Mouse (Mus musculus) heart, postnatal 36 days (tissue): Measurements from ENCODE around the gene Chtop. TPM values are rescaled to one million over a fixed set of nuclear protein-coding genes. Genes with fewer than 3 reads are reported as not detected.
A peak's percentile ranks its signal among the peaks of the same experiment; 100 is the strongest.

Experiments used
- DNase-seq, 2 experiments: peaks; one replicate each; pipeline ENCODE4 v3.0.0; 2021 to 2022
- intact Hi-C: fragments of 180-260 bp; cut with DNase I; formaldehyde crosslinking; loops from one replicate; pipeline ENCODE4 v1.15.1; 2025
- total RNA-seq, 2 experiments: library from RNA; stranded (reverse); gene quantifications; 2 replicates each; pipeline ENCODE4 v1.2.3; 2021

Gene Chtop
- total RNA-seq, result 100 to 1,000 TPM in 1 of 2 experiments, 10 to 100 TPM in 1; 92.7 to 106 TPM

GRCm38 (mm10) chr3:90508950-90509746 lies at the start of gene Chtop:
Chtop (minus strand) TSS chr3:90509498.
- intact Hi-C loops, result loop anchor here (2.0 kb wide), 1 partner anchor 18 kb away; the partner anchor contains the start of gene Snapin

GRCm38 (mm10) chr3:90555954-90556353 lies 46.7 kb upstream of the Chtop start:
- intact Hi-C loops, result no loop called here
- DNase-seq, result no peak

More at GRCm38 (mm10) chr3:90508950-90509746, at the start of gene Chtop:
- peak; percentile 99 to 100 for DNase-seq

- intact Hi-C loops, result no loop called here
- no peak for DNase-seq
Measured at GRCm38 (mm10) chr3:90552231-90552630, 42.9 kb upstream of the Chtop start.

GRCm38 (mm10) chr3:90550421-90550790 lies 41.1 kb upstream of the Chtop start:
- DNase-seq, result no peak
- intact Hi-C loops, result no loop called here

GRCm38 (mm10) chr3:90549676-90550420 lies 40.5 kb upstream of the Chtop start:
- DNase-seq, result no peak
- intact Hi-C loops, result no loop called here

- DNase-seq, result peak; percentile 44 to 58
- intact Hi-C loops, result loop anchor here (5.0 kb wide), 1 partner anchor 41 kb away; no protein-coding TSS in a partner anchor
Measured at GRCm38 (mm10) chr3:90540904-90541303, 31.6 kb upstream of the Chtop start.

GRCm38 (mm10) chr3:90537905-90538296 lies 28.6 kb upstream of the Chtop start:
- intact Hi-C loops, result no loop called here
- no peak for DNase-seq

GRCm38 (mm10) chr3:90537141-90537904 lies 28.0 kb upstream of the Chtop start, which contains the start of gene S100a16:
S100a16 (plus strand) TSS chr3:90537254.
- intact Hi-C loops, result no loop called here
- peak; percentile 75 to 78 for DNase-seq

GRCm38 (mm10) chr3:90535446-90535845 lies 26.1 kb upstream of the Chtop start:
- DNase-seq, result no peak
- intact Hi-C loops, result no loop called here

GRCm38 (mm10) chr3:90531713-90532112 lies 22.4 kb upstream of the Chtop start:
- intact Hi-C loops, result no loop called here

GRCm38 (mm10) chr3:90527291-90527873 lies 18.1 kb upstream of the Chtop start:
- intact Hi-C loops, result loop anchor here (2.0 to 5.0 kb wide), 2 partner anchors 125 to 180 kb away; no protein-coding TSS in a partner anchor

More at GRCm38 (mm10) chr3:90531713-90532112, 22.4 kb upstream of the Chtop start:
- no peak for DNase-seq

GRCm38 (mm10) chr3:90526580-90526979 lies 17.3 kb upstream of the Chtop start, which contains the start of gene S100a14:
S100a14 (plus strand) TSS chr3:90526856.
- DNase-seq, result no peak
- intact Hi-C loops, result loop anchor here (2.0 to 5.0 kb wide), 2 partner anchors 126 to 181 kb away; no protein-coding TSS in a partner anchor

More at GRCm38 (mm10) chr3:90527291-90527873, 18.1 kb upstream of the Chtop start:
- DNase-seq, result no peak

- intact Hi-C loops, result loop anchor here (2.0 to 5.0 kb wide), 2 partner anchors 127 to 181 kb away; no protein-coding TSS in a partner anchor
- DNase-seq, result no peak
Measured at GRCm38 (mm10) chr3:90526076-90526475, 16.8 kb upstream of the Chtop start.

- DNase-seq, result peak in 1 of 2 experiments; percentile 49
Measured at GRCm38 (mm10) chr3:90525421-90525820, 16.1 kb upstream of the Chtop start.

GRCm38 (mm10) chr3:90517711-90518110 lies 8.4 kb upstream of the Chtop start:
- intact Hi-C loops, result no loop called here
- no peak for DNase-seq

More at GRCm38 (mm10) chr3:90525421-90525820, 16.1 kb upstream of the Chtop start:
- intact Hi-C loops, result loop anchor here (1.0 to 5.0 kb wide), 3 partner anchors 59 to 182 kb away; no protein-coding TSS in a partner anchor

GRCm38 (mm10) chr3:90515789-90516188 lies 6.5 kb upstream of the Chtop start:
- no peak for DNase-seq
- intact Hi-C loops, result no loop called here

GRCm38 (mm10) chr3:90515242-90515641 lies 5.9 kb upstream of the Chtop start:
- peak; percentile 55 for DNase-seq

GRCm38 (mm10) chr3:90514691-90515090 lies 5.4 kb upstream of the Chtop start:
- intact Hi-C loops, result no loop called here
- peak; percentile 78 to 79 for DNase-seq

More at GRCm38 (mm10) chr3:90515242-90515641, 5.9 kb upstream of the Chtop start:
- intact Hi-C loops, result no loop called here

GRCm38 (mm10) chr3:90513796-90514590 lies 4.7 kb upstream of the Chtop start, which contains the start of the genes S100a1 and S100a13:
S100a1 (minus strand) TSS chr3:90514392.
S100a13 (plus strand) TSS chr3:90514435.
- intact Hi-C loops, result no loop called here
- peak; percentile 72 to 80 for DNase-seq
